Mouse (Mus musculus): ENCODE measurements around the gene Psmg3. TPM values are rescaled to one million over a fixed set of nuclear protein-coding genes. Genes with fewer than 3 reads are reported as not detected.

Gene Psmg3
- polyA plus RNA-seq, 1 experiment from 2014 or later, result 80.7 TPM

GRCm38 (mm10) chr5:139791227-139792158 lies 35.2 kb downstream of the Psmg3 start, which contains the start of gene Mafk:
Mafk (plus strand) TSS chr5:139791513.
- Histone ChIP-seq H3K4me2 (replicated peaks) (peak within 1 kb of the TSS; percentile 99), H3K27ac (no peak within 1 kb of the TSS), H3K9me3 (no peaks in the 10 kb centered on the region), H3K4me1 (peaks cover 41% of the 10 kb centered on the region), H3K4me3 (peak within 1 kb of the TSS; percentile 79), H3K27me3 (peaks cover 6% of the 10 kb centered on the region; the same call in 1 of the 2 replicates), H3K9ac (peak within 1 kb of the TSS; percentile 77), H3K36me3 (no peaks in the 10 kb centered on the region)
- WGBS, result under 1% methylated on average over 92 of the region's 92 CpGs
- ATAC-seq (ENCODE audit: low FRiP score, low read depth), result peak; percentile 88

GRCm38 (mm10) chr5:139789466-139789865 lies 37.2 kb downstream of the Psmg3 start:
- no peaks in the 10 kb centered on the region for H3K9me3 ChIP-seq
- H3K27me3 ChIP-seq, result peaks cover 6% of the 10 kb centered on the region; the same call in 1 of the 2 replicates
- H3K4me3 ChIP-seq, result no peak overlapping the region
- H3K27ac ChIP-seq, result no peak overlapping the region
- no peak overlapping the region for H3K4me2 ChIP-seq (replicated peaks)
- WGBS, result 54% methylated on average over 4 of the region's 4 CpGs
- peaks cover 27% of the 10 kb centered on the region for H3K4me1 ChIP-seq
- H3K36me3 ChIP-seq, result no peaks in the 10 kb centered on the region
- ATAC-seq (ENCODE audit: low FRiP score, low read depth), result no peak
- H3K9ac ChIP-seq, result no peak overlapping the region

- H3K4me1 ChIP-seq, result no peaks in the 10 kb centered on the region
- H3K9me3 ChIP-seq, result no peaks in the 10 kb centered on the region
- H3K36me3 ChIP-seq, result no peaks in the 10 kb centered on the region
- H3K4me3 ChIP-seq, result no peak overlapping the region
- ATAC-seq (ENCODE audit: low FRiP score, low read depth), result no peak
- no peak overlapping the region for H3K9ac ChIP-seq
- no peaks in the 10 kb centered on the region for H3K27me3 ChIP-seq
- H3K27ac ChIP-seq, result no peak overlapping the region
- WGBS, result 81% methylated on average over 8 of the region's 8 CpGs
- no peak overlapping the region for H3K4me2 ChIP-seq (replicated peaks)
These were observed 45.3 kb downstream of the Psmg3 start for GRCm38 (mm10) chr5:139781406-139781805.

GRCm38 (mm10) chr5:139776966-139777365 lies 49.7 kb downstream of the Psmg3 start:
- Histone ChIP-seq H3K4me2 (replicated peaks) (no peak overlapping the region), H3K9me3 (no peaks in the 10 kb centered on the region), H3K4me3 (no peak overlapping the region), H3K27ac (no peak overlapping the region), H3K9ac (no peak overlapping the region), H3K36me3 (peaks cover 21% of the 10 kb centered on the region), H3K27me3 (no peaks in the 10 kb centered on the region), H3K4me1 (peaks cover 13% of the 10 kb centered on the region)
- 78% methylated on average over 5 of the region's 5 CpGs for WGBS
- ATAC-seq (ENCODE audit: low FRiP score, low read depth), result no peak

GRCm38 (mm10) chr5:139775216-139775926 lies 51.3 kb downstream of the Psmg3 start, which contains the start of gene Ints1:
Ints1 (minus strand) TSS chr5:139775674.
- peak within 1 kb of the TSS; percentile 100 for H3K4me3 ChIP-seq
- no peaks in the 10 kb centered on the region for H3K27me3 ChIP-seq
- H3K4me1 ChIP-seq, result peaks cover 13% of the 10 kb centered on the region
- H3K36me3 ChIP-seq, result peaks cover 37% of the 10 kb centered on the region
- H3K27ac ChIP-seq, result no peak within 1 kb of the TSS
- peak within 1 kb of the TSS; percentile 90 for H3K4me2 ChIP-seq (replicated peaks)
- H3K9ac ChIP-seq, result peak within 1 kb of the TSS; percentile 94
- no peaks in the 10 kb centered on the region for H3K9me3 ChIP-seq
- peak; percentile 88 for ATAC-seq (ENCODE audit: low FRiP score, low read depth)
- WGBS, result under 1% methylated on average over 55 of the region's 55 CpGs

Other genes with a start within 250 kb of the Psmg3 start
- 5.4 and 5.9 TPM in 2 replicates for gene Micall2, start 90.5 kb downstream of the Psmg3 start, polyA plus RNA-seq (2015; fragmentation: Nextera tagmentation; extraction: Ambion mirVana)
- 25.2 and 29.2 TPM in 2 replicates for gene Ints1, start 51.2 kb downstream of the Psmg3 start, polyA plus RNA-seq (2015; fragmentation: Nextera tagmentation; extraction: Ambion mirVana)
- 7.3 and 8.6 TPM in 2 replicates for gene Mafk, start 35.4 kb downstream of the Psmg3 start, polyA plus RNA-seq (2015; fragmentation: Nextera tagmentation; extraction: Ambion mirVana)
- 1.8 and 2.0 TPM in 2 replicates for gene Tmem184a, start 7.0 kb downstream of the Psmg3 start, polyA plus RNA-seq (2015; fragmentation: Nextera tagmentation; extraction: Ambion mirVana)
- not detected in 2 replicates for gene Gm26938, start 478 bp downstream of the Psmg3 start, polyA plus RNA-seq (2015; fragmentation: Nextera tagmentation; extraction: Ambion mirVana)
- gene Elfn1, start 81.1 kb upstream of the Psmg3 start, polyA plus RNA-seq (2015; fragmentation: Nextera tagmentation; extraction: Ambion mirVana), result 0.29 and 0.43 TPM in 2 replicates

All from limb, embryonic 13.5 days (tissue).